Comparison of ENCODE assay signal across 26 mouse cellular contexts in the genomic region with DNA sequence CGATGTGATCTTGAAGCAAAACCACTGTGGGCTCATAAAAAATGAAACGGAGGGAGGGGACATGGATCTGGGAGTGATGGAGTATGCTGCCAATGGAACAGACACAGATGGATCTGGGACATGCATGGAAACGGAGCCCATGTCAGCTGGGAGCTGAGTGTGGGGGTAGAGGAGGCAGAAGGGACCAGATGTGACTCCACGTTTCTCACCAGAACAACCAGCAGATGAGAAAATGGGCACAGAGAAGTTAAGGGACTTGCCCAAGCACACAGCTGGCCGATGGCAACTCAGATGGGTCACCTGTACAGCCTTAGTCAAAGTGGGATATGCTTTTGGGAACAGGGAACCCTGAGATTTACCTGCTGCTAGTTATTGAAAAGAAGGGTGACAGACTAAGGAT.
A peak's percentile ranks its signal among the peaks of the same experiment; 100 is the strongest.
DNase-seq lines count a peak whose midpoint lies in the region; ATAC-seq and TF ChIP-seq lines count a peak whose summit lies in the region.
"Had no signal": no experiment of that assay in that cellular context is flagged by ENCODE, and none has a peak within 500 bp of the region (broad histone marks: within the 10 kb centered on the region; RNA-seq: fewer than 3 reads in every experiment).

No protein-coding gene starts in this region.

- no peaks in the 10 kb centered on the region for H3K9me3 ChIP-seq in heart, embryonic 11.5 days (replicated peaks; ENCODE audit: control insufficient read depth, low read length)
- H3K9me3 ChIP-seq in midbrain, embryonic 16.5 days (replicated peaks; ENCODE audit: control insufficient read depth, low read length, poor library complexity, severe bottlenecking): no peaks in the 10 kb centered on the region
- H3K9me3 ChIP-seq: embryonic facial prominence, embryonic 15.5 days; hindbrain, embryonic 10.5 days; intestine, embryonic 15.5 days; limb, embryonic 12.5 days; midbrain, embryonic 12.5 days had no signal

- no peaks in the 10 kb centered on the region for H3K27me3 ChIP-seq in heart, embryonic 11.5 days (ENCODE audit: control insufficient read depth, insufficient read depth, low read length)
- H3K27me3 ChIP-seq in midbrain, embryonic 16.5 days (ENCODE audit: control insufficient read depth, insufficient read depth, low read depth, low read length): no peaks in the 10 kb centered on the region
- H3K27me3 ChIP-seq: embryonic facial prominence, embryonic 15.5 days; intestine, embryonic 15.5 days; limb, embryonic 12.5 days; midbrain, embryonic 12.5 days had no signal

- H3K36me3 ChIP-seq in heart, embryonic 11.5 days (ENCODE audit: control insufficient read depth, insufficient read depth, low read length): no peaks in the 10 kb centered on the region
- no peaks in the 10 kb centered on the region for H3K36me3 ChIP-seq in midbrain, embryonic 16.5 days (ENCODE audit: control insufficient read depth, insufficient read depth, low read length)
- H3K36me3 ChIP-seq: embryonic facial prominence, embryonic 15.5 days; hindbrain, embryonic 10.5 days; intestine, embryonic 15.5 days; limb, embryonic 12.5 days; midbrain, embryonic 12.5 days had no signal

- no peak overlapping the region for H3K4me3 ChIP-seq in heart, embryonic 11.5 days (ENCODE audit: low read depth, low read length)
- H3K4me3 ChIP-seq in layer of hippocampus, adult 2 months: no peak overlapping the region
- H3K4me3 ChIP-seq in midbrain, embryonic 16.5 days (ENCODE audit: low read depth, low read length): no peak overlapping the region
- H3K4me3 ChIP-seq: embryonic facial prominence, embryonic 15.5 days; hindbrain, embryonic 10.5 days; intestine, embryonic 15.5 days; limb, embryonic 12.5 days; midbrain, embryonic 12.5 days had no signal

- H3K27ac ChIP-seq in heart, embryonic 11.5 days (ENCODE audit: low read depth, low read length): peak overlapping the region; percentile 76
- peak overlapping the region; percentile 91 for H3K27ac ChIP-seq in layer of hippocampus, adult 2 months
- H3K27ac ChIP-seq in midbrain, embryonic 16.5 days (ENCODE audit: low read length): no peak overlapping the region
- H3K27ac ChIP-seq: embryonic facial prominence, embryonic 15.5 days; intestine, embryonic 15.5 days; limb, embryonic 12.5 days; midbrain, embryonic 12.5 days had no signal

- no peak for ATAC-seq in heart, embryonic 11.5 days (replicated peaks; ENCODE audit: insufficient number of reproducible peaks, low FRiP score, low TSS enrichment)
- ATAC-seq in midbrain, embryonic 16.5 days: no peak
- ATAC-seq: activated CD4-positive, CD25-positive, alpha-beta regulatory T cell, adult 4 months; forebrain, embryonic 14.5 days; hindbrain, embryonic 16.5 days; liver, postnatal 0 days; lung, postnatal 0 days had no signal

- 85% methylated on average over 5 of the region's 5 CpGs for WGBS in heart, embryonic 11.5 days (ENCODE audit: insufficient replicate concordance)
- 88% methylated on average over 5 of the region's 5 CpGs for WGBS in midbrain, embryonic 16.5 days

- H3K4me1 ChIP-seq in heart, embryonic 11.5 days (ENCODE audit: control insufficient read depth, insufficient read depth, low read length): peaks cover 68% of the 10 kb centered on the region
- no peaks in the 10 kb centered on the region; the same call in 1 of the 2 replicates for H3K4me1 ChIP-seq in midbrain, embryonic 16.5 days (ENCODE audit: control insufficient read depth, insufficient read depth, low read length)

- H3K4me2 ChIP-seq in heart, embryonic 11.5 days: no peak overlapping the region
- H3K4me2 ChIP-seq in midbrain, embryonic 16.5 days (ENCODE audit: low read length): no peak overlapping the region
- H3K4me2 ChIP-seq: embryonic facial prominence, embryonic 15.5 days; intestine, embryonic 15.5 days; limb, embryonic 12.5 days; liver, embryonic 11.5 days; midbrain, embryonic 12.5 days had no signal

- no peak overlapping the region for H3K9ac ChIP-seq in heart, embryonic 11.5 days (ENCODE audit: low read depth, low read length)
- no peak overlapping the region for H3K9ac ChIP-seq in midbrain, embryonic 16.5 days (ENCODE audit: low read depth, low read length)
- H3K9ac ChIP-seq: embryonic facial prominence, embryonic 15.5 days; intestine, embryonic 15.5 days; limb, embryonic 12.5 days; liver, postnatal 0 days; midbrain, embryonic 12.5 days had no signal

- no peak for TF ChIP-seq CTCF in layer of hippocampus, adult 2 months (conservative IDR thresholded peaks at IDR 0.05)

- DNase-seq in heart, adult 18-20 months: no peak
- DNase-seq in layer of hippocampus, adult 2 months (ENCODE audit: low spot score in 2 of 2): peak; percentile 57 to 69
- no peak for DNase-seq in layer of hippocampus, adult 9-10 months (ENCODE audit: low spot score)
- peak; percentile 48 to 50 for DNase-seq in layer of hippocampus, adult 8-10 months (ENCODE audit: low spot score in 2 of 2)
- DNase-seq in right cerebral cortex, adult 2 months (ENCODE audit: low spot score in 2 of 2): no peak
- DNase-seq: adrenal gland, adult 8-10 months; B cell, adult 2 months; cerebellum, adult 9-10 months; kidney, adult 8-10 months; kidney, postnatal 10 days; liver, postnatal 0 days; right cerebral cortex, postnatal 25 days; spleen, adult 18-20 months; thymus, postnatal 14 days had no signal

Comparison
In these comparisons a context has a peak if more than half of its experiments do, and no peak if none do; other contexts are left out.
1. DNase-seq: peak in layer of hippocampus, adult 2 months (2 of 2) and layer of hippocampus, adult 8-10 months (2 of 2); none in heart, adult 18-20 months (0 of 2), layer of hippocampus, adult 9-10 months (single experiment) and right cerebral cortex, adult 2 months (0 of 2).